Mouse (Mus musculus): Measurements from ENCODE around the gene Olfr152.

The Olfr152 gene

GRCm38 (mm10) chr2:87779183-87779582 lies at the start of gene Olfr152:
Gene Olfr152, plus strand, starts transcription at chr2:87779483.
- CTCF ChIA-PET, result no interaction called here

- CTCF ChIA-PET, result no interaction called here
These were observed 39.4 kb upstream of the Olfr152 start, which contains the start of gene Olfr1138 for GRCm38 (mm10) chr2:87739878-87740277. Gene Olfr1138, minus strand, starts transcription at chr2:87739978.

GRCm38 (mm10) chr2:87743452-87743851 lies 35.8 kb upstream of the Olfr152 start, which contains the start of gene Olfr1140:
Gene Olfr1140, plus strand, starts transcription at chr2:87743752.
- CTCF ChIA-PET, result no interaction called here

GRCm38 (mm10) chr2:87753891-87754290 lies 25.4 kb upstream of the Olfr152 start, which contains the start of gene Olfr1141:
Gene Olfr1141, minus strand, starts transcription at chr2:87753991.
- CTCF ChIA-PET, result no interaction called here

- CTCF ChIA-PET, result no interaction called here
These were observed 3.1 kb upstream of the Olfr152 start for GRCm38 (mm10) chr2:87776143-87776542.

GRCm38 (mm10) chr2:87800292-87800691 lies 21.0 kb downstream of the Olfr152 start, which contains the start of gene Olfr1143:
Gene Olfr1143, plus strand, starts transcription at chr2:87800592.
- CTCF ChIA-PET, result no interaction called here

- CTCF ChIA-PET, result no interaction called here
These were observed 30.2 kb downstream of the Olfr152 start, which contains the start of gene Olfr1145 for GRCm38 (mm10) chr2:87809522-87809921. Gene Olfr1145, plus strand, starts transcription at chr2:87809822.

GRCm38 (mm10) chr2:87830233-87830632 lies 51.0 kb downstream of the Olfr152 start, which contains the start of gene Olfr1148:
Gene Olfr1148, plus strand, starts transcription at chr2:87830533.
- CTCF ChIA-PET, result no interaction called here
